Mouse (Mus musculus) bone marrow macrophage, adult 2 months (primary cell): ENCODE measurements at regions not wholly inside any gene's neighbourhood (a gene's known extent, or its start where the extent isn't known, plus 50 kb on each side); places are given as distances from the start of the nearest gene placed in this dataset.
A peak's percentile ranks its signal among the peaks of the same experiment; 100 is the strongest.

Experiments used
- H3K27ac ChIP-seq: 2 replicates; pipeline ENCODE4 v1.5.1; 2012; ENCODE audit warnings: low read depth, low read length; ENCODE audit not compliant: insufficient read depth
- H3K4me1 ChIP-seq: 2 replicates; pipeline ENCODE4 v1.6.1; 2012; ENCODE audit warnings: low read length; ENCODE audit not compliant: control insufficient read depth, insufficient read depth
- H3K4me3 ChIP-seq: 2 replicates; pipeline ENCODE4 v1.5.1; 2012; ENCODE audit warnings: mild to moderate bottlenecking, low read length, moderate library complexity; ENCODE audit not compliant: insufficient read depth
- CTCF ChIP-seq: IDR thresholded peaks from 2 replicates; pipeline ENCODE4 v1.5.1; 2012; ENCODE audit warnings: low read depth, mild to moderate bottlenecking, low read length, moderate library complexity
- POLR2A ChIP-seq: IDR thresholded peaks from 2 replicates; pipeline ENCODE4 v1.6.1; 2012; ENCODE audit warnings: mild to moderate bottlenecking, low read depth, low read length, borderline replicate concordance

GRCm38 (mm10) chr10:17367026-17367425 is 356.0 kb upstream of the Cited2 start:
- H3K4me3 ChIP-seq = no peak overlapping the region
- peaks cover 13% of the 10 kb centered on the region for H3K4me1 ChIP-seq
- TF ChIP-seq CTCF (no peak), POLR2A (no peak)
- no peak overlapping the region for H3K27ac ChIP-seq

- peaks cover 13% of the 10 kb centered on the region for H3K4me1 ChIP-seq
- H3K4me3 ChIP-seq = no peak overlapping the region
- H3K27ac ChIP-seq = no peak overlapping the region
- TF ChIP-seq CTCF (no peak), POLR2A (no peak)
Measured at GRCm38 (mm10) chr10:17367430-17367829, 355.6 kb upstream of the Cited2 start.

- TF ChIP-seq CTCF = no peak
- TF ChIP-seq POLR2A = no peak
- Histone ChIP-seq H3K27ac (no peak overlapping the region), H3K4me3 (no peak overlapping the region), H3K4me1 (peaks cover 13% of the 10 kb centered on the region)
Measured at GRCm38 (mm10) chr10:17368636-17369035, 354.4 kb upstream of the Cited2 start.

- no peak for TF ChIP-seq CTCF
- no peak for TF ChIP-seq POLR2A
- Histone ChIP-seq H3K27ac (no peak overlapping the region), H3K4me3 (no peak overlapping the region), H3K4me1 (no peaks in the 10 kb centered on the region)
Measured at GRCm38 (mm10) chr10:17372905-17373304, 350.1 kb upstream of the Cited2 start.

- H3K27ac ChIP-seq = no peak overlapping the region
- no peak overlapping the region for H3K4me3 ChIP-seq
- H3K4me1 ChIP-seq = no peaks in the 10 kb centered on the region
- TF ChIP-seq POLR2A (no peak), CTCF (no peak)
Measured at GRCm38 (mm10) chr10:17374047-17374446, 349.0 kb upstream of the Cited2 start.

- Histone ChIP-seq H3K4me3 (no peak overlapping the region), H3K27ac (peak overlapping the region; percentile 20; the same call in 1 of the 2 replicates), H3K4me1 (peaks cover 13% of the 10 kb centered on the region)
- TF ChIP-seq POLR2A (no peak), CTCF (no peak)
Measured at GRCm38 (mm10) chr10:17382990-17383389, 340.0 kb upstream of the Cited2 start.

GRCm38 (mm10) chr10:17385181-17385580 is 337.8 kb upstream of the Cited2 start:
- H3K27ac ChIP-seq = no peak overlapping the region
- H3K4me3 ChIP-seq = no peak overlapping the region
- no peak for TF ChIP-seq POLR2A
- no peak for TF ChIP-seq CTCF
- peaks cover 13% of the 10 kb centered on the region for H3K4me1 ChIP-seq

GRCm38 (mm10) chr10:17387296-17387695 is 335.7 kb upstream of the Cited2 start:
- H3K4me3 ChIP-seq = no peak overlapping the region
- no peak for TF ChIP-seq CTCF
- no peak for TF ChIP-seq POLR2A

GRCm38 (mm10) chr10:17395495-17396224 is 327.4 kb upstream of the Cited2 start:
- H3K27ac ChIP-seq = no peak overlapping the region
- H3K4me1 ChIP-seq = no peaks in the 10 kb centered on the region
- no peak for TF ChIP-seq POLR2A
- TF ChIP-seq CTCF = no peak
- no peak overlapping the region for H3K4me3 ChIP-seq

More at GRCm38 (mm10) chr10:17387296-17387695, 335.7 kb upstream of the Cited2 start:
- Histone ChIP-seq H3K4me1 (peaks cover 13% of the 10 kb centered on the region), H3K27ac (no peak overlapping the region)

GRCm38 (mm10) chr10:17403899-17404298 is 319.1 kb upstream of the Cited2 start:
- TF ChIP-seq CTCF (no peak), POLR2A (no peak)
- Histone ChIP-seq H3K4me3 (no peak overlapping the region), H3K27ac (no peak overlapping the region), H3K4me1 (0 out of 2 replicates have a peak, but pooled peaks cover 2% of the 10 kb centered on the region)
